Mouse (Mus musculus) forebrain, postnatal 0 days (tissue): Measurements from ENCODE around the gene Dcaf11. TPM values are rescaled to one million over a fixed set of nuclear protein-coding genes. Genes with fewer than 3 reads are reported as not detected.
A peak's percentile ranks its signal among the peaks of the same experiment; 100 is the strongest.

Experiments used
- ATAC-seq: fragments of 200-750 bp; cut with Nextera tagmentation; 2 replicates; pipeline ENCODE4 v1.8.0; 2017; ENCODE audit warnings: mild to moderate bottlenecking, moderate library complexity
- DNase-seq: peaks from one replicate; pipeline ENCODE4 v3.0.0-alpha.2; 2015
- H3K27ac ChIP-seq: fragments of 300-500 bp; sonication (generic); 2 replicates; pipeline ENCODE4 v1.5.1; 2014; ENCODE audit warnings: low read depth, mild to moderate bottlenecking, antibody characterized with exemption, low read length, moderate library complexity, mixed read lengths
- H3K27me3 ChIP-seq: fragments of 300-500 bp; sonication (generic); 2 replicates; pipeline ENCODE4 v1.6.1; 2014; ENCODE audit warnings: mild to moderate bottlenecking, low read length, mixed read lengths; ENCODE audit not compliant: insufficient read depth
- H3K36me3 ChIP-seq: fragments of 300-500 bp; sonication (generic); 2 replicates; pipeline ENCODE4 v1.6.1; 2014; ENCODE audit warnings: mild to moderate bottlenecking, moderate library complexity; ENCODE audit not compliant: insufficient read depth
- H3K4me1 ChIP-seq: fragments of 300-500 bp; sonication (generic); 2 replicates; pipeline ENCODE4 v1.6.1; 2014; ENCODE audit warnings: antibody characterized with exemption; ENCODE audit not compliant: insufficient read depth
- H3K4me2 ChIP-seq: fragments of 300-500 bp; sonication (generic); 2 replicates; pipeline ENCODE4 v1.6.1; 2014; ENCODE audit warnings: low read depth, mild to moderate bottlenecking, moderate library complexity
- H3K4me3 ChIP-seq: fragments of 300-500 bp; sonication (generic); 2 replicates; pipeline ENCODE4 v1.5.1; 2014; ENCODE audit warnings: low read depth, low read length, mixed read lengths
- H3K9ac ChIP-seq: fragments of 300-500 bp; sonication (generic); 2 replicates; pipeline ENCODE4 v1.6.1; 2014; ENCODE audit warnings: mild to moderate bottlenecking
- H3K9me3 ChIP-seq: fragments of 300-500 bp; sonication (generic); 2 replicates; pipeline ENCODE4 v1.6.1; 2016; ENCODE audit warnings: low read length
- CTCF ChIP-seq: sonication (generic); IDR thresholded peaks from 2 replicates; pipeline ENCODE4 v1.5.1; 2016; ENCODE audit warnings: antibody characterized with exemption, control low read depth, low read depth
- WGBS: fragments of 180-500 bp; shearing (Covaris S2); extraction: QIAGEN DNeasy Blood & Tissue Kit; methylation state at CpG from one replicate; pipeline ENCODE4 v1.1.7; 2014; 5-methylcytosine and 5-hydroxymethylcytosine counted together
- polyA plus RNA-seq: library from polyadenylated mRNA; unstranded; fragments of >200 nt; fragmentation: Nextera tagmentation; extraction: Ambion mirVana; gene quantifications from 2 replicates; pipeline ENCODE4 v1.2.1, GENCODE M21; 2015
- total RNA-seq: library from RNA; depleted of rRNA; stranded (reverse); fragments of >200 nt; gene quantifications from 2 replicates; pipeline ENCODE4 v1.2.3, GENCODE M21; 2014

Gene Dcaf11
- total and polyA plus RNA-seq, 2 experiments from 2014 or later: 101 to 103 TPM

DNA sequence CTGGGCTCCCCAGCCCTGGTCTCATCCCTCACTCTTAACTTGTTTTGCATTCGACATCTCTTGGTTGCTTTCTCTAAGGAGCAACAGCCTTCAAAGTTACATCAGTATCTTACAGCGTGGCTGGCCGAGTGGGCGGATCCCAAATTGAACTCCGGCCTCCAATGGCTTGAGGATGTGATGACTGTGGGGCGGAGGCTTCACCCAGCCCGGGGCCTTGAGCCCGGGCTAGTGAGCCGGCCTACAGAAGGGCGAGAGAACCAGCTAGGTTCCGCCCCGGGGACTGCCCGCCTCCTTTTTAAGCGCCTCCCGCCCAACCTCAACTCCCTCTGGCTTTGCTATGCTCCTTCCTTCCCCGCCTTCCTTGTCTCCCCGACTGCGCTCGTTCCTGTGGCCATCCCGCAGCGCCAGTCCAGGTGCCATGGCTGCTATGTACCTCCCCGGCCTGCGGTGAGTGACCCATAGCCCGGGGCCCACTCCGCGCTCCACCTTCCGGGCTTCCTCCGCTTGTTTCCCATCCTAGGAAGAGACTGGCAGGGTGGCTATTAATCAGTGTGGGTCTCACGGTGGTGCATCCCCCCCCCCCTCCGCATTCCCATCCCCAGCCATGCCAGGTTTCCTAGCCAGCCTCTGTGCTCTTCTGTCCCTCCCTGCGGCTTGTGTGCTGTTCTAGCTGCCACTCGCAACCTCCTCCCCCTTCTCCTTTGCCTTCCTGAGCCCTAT is 19.6 kb upstream of the Dcaf11 start, which contains the start of gene Pck2:
Gene Pck2 (plus strand): TSS at position 200 of the 720 bp plus-strand sequence.
- Histone ChIP-seq H3K4me3 (peak within 1 kb of the TSS; percentile 59), H3K9ac (peak within 1 kb of the TSS; percentile 77), H3K9me3 (no peaks in the 10 kb centered on the region), H3K4me1 (peaks cover 11% of the 10 kb centered on the region), H3K27ac (peak within 1 kb of the TSS; percentile 85), H3K4me2 (peak within 1 kb of the TSS; percentile 88), H3K27me3 (no peaks in the 10 kb centered on the region), H3K36me3 (peaks cover 5% of the 10 kb centered on the region; the same call in 1 of the 2 replicates)
- ATAC-seq: peak; percentile 89
- TF ChIP-seq CTCF: 0 out of 2 replicates have a peak, but pooled peaks have one; percentile 6
- 2% methylated on average over 32 of the region's 32 CpGs for WGBS
- DNase-seq: peak; percentile 69

DNA sequence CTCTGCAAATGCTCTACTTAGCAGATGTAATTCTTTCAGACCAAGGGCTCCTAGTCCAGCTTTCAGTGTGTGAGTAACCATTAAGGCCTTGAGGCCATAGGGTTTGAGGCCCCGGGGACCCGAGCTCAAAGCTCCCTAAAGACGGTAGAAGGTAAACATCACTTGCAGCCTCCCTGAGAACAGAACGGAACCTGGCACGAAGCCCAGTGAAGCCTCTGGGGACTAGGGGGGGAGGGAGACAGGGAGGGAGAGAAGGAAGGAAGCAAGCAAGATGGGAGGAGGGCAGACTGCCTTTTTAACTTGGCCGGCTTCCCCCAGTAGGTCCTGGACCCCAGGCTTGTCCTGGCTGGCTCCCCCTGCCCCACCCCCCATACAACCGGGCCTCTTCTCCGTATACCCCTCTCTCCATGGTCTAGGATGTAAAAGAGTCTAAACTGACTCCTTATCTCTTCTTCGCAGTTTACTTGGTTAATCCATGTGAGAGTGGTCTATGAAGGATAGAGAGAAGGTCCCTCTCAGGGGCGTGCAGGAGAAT is 19.0 kb upstream of the Dcaf11 start:
- ATAC-seq (peak; percentile 54), DNase-seq (peak; percentile 84)
- Histone ChIP-seq H3K4me3 (peak overlapping the region; percentile 59), H3K9ac (peak overlapping the region; percentile 77), H3K36me3 (peaks cover 7% of the 10 kb centered on the region; the same call in 1 of the 2 replicates), H3K4me2 (peak overlapping the region; percentile 88), H3K27ac (peak overlapping the region; percentile 85), H3K27me3 (no peaks in the 10 kb centered on the region), H3K4me1 (peaks cover 11% of the 10 kb centered on the region), H3K9me3 (no peaks in the 10 kb centered on the region)
- 5% methylated on average over 10 of the region's 10 CpGs for WGBS
- TF ChIP-seq CTCF: no peak

DNA sequence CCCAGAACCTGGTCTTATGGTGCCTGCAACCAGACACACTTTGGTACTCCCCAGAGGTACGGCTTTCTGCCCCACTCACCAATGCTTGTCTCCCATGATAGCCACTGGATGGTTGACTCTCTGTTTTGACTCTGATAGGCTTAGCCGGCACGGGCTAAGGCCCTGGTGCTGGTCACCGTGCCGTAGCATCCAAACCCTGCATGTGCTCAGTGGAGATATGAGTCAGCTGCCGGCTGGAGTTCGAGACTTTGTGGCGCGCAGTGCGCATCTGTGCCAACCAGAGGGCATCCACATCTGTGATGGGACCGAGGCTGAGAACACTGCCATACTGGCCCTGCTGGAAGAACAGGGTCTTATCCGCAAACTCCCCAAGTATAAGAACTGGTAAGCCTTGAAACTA is 17.5 kb upstream of the Dcaf11 start:
- Histone ChIP-seq H3K36me3 (peaks cover 11% of the 10 kb centered on the region; the same call in 1 of the 2 replicates), H3K9me3 (no peaks in the 10 kb centered on the region), H3K4me2 (no peak overlapping the region), H3K4me1 (peaks cover 11% of the 10 kb centered on the region), H3K9ac (no peak overlapping the region), H3K27me3 (no peaks in the 10 kb centered on the region), H3K27ac (no peak overlapping the region), H3K4me3 (no peak overlapping the region)
- TF ChIP-seq CTCF: no peak
- ATAC-seq (no peak), DNase-seq (no peak)
- 95% methylated on average over 12 of the region's 12 CpGs for WGBS

- no peak overlapping the region for H3K4me2 ChIP-seq
- no peak overlapping the region for H3K9ac ChIP-seq
- ATAC-seq (no peak), DNase-seq (no peak)
- peaks cover 11% of the 10 kb centered on the region for H3K4me1 ChIP-seq
- no peak for TF ChIP-seq CTCF
- no peaks in the 10 kb centered on the region for H3K9me3 ChIP-seq
- 48% methylated on average over 9 of the region's 9 CpGs for WGBS
- no peaks in the 10 kb centered on the region for H3K27me3 ChIP-seq
- peaks cover 27% of the 10 kb centered on the region for H3K36me3 ChIP-seq
- no peak overlapping the region for H3K27ac ChIP-seq
- H3K4me3 ChIP-seq: no peak overlapping the region
Measured at GRCm38 (mm10) chr14:55544334-55544733, 15.5 kb upstream of the Dcaf11 start.

GRCm38 (mm10) chr14:55550191-55550590 is 9.6 kb upstream of the Dcaf11 start:
- 67% methylated on average over 6 of the region's 6 CpGs for WGBS
- H3K36me3 ChIP-seq: peaks cover 24% of the 10 kb centered on the region
- no peak overlapping the region for H3K9ac ChIP-seq
- no peak for TF ChIP-seq CTCF
- no peak overlapping the region for H3K4me2 ChIP-seq
- no peak overlapping the region for H3K27ac ChIP-seq
- H3K4me3 ChIP-seq: no peak overlapping the region
- DNase-seq (no peak), ATAC-seq (no peak)
- no peaks in the 10 kb centered on the region for H3K4me1 ChIP-seq
- no peaks in the 10 kb centered on the region for H3K27me3 ChIP-seq
- no peaks in the 10 kb centered on the region for H3K9me3 ChIP-seq

GRCm38 (mm10) chr14:55551347-55551746 is 8.5 kb upstream of the Dcaf11 start:
- TF ChIP-seq CTCF: no peak
- ATAC-seq: no peak

GRCm38 (mm10) chr14:55551794-55552193 is 8.0 kb upstream of the Dcaf11 start:
- Histone ChIP-seq H3K9me3 (no peaks in the 10 kb centered on the region), H3K27me3 (no peaks in the 10 kb centered on the region), H3K9ac (no peak overlapping the region), H3K4me2 (no peak overlapping the region), H3K4me3 (no peak overlapping the region), H3K27ac (no peak overlapping the region), H3K4me1 (no peaks in the 10 kb centered on the region), H3K36me3 (peaks cover 18% of the 10 kb centered on the region)
- ATAC-seq (no peak), DNase-seq (no peak)
- WGBS: 91% methylated on average over 8 of the region's 8 CpGs
- no peak for TF ChIP-seq CTCF

More at GRCm38 (mm10) chr14:55551347-55551746, 8.5 kb upstream of the Dcaf11 start:
- no peak overlapping the region for H3K9ac ChIP-seq
- H3K36me3 ChIP-seq: peaks cover 20% of the 10 kb centered on the region
- H3K4me3 ChIP-seq: no peak overlapping the region
- no peaks in the 10 kb centered on the region for H3K27me3 ChIP-seq
- H3K9me3 ChIP-seq: no peaks in the 10 kb centered on the region
- H3K4me2 ChIP-seq: no peak overlapping the region
- DNase-seq: no peak
- 67% methylated on average over 5 of the region's 5 CpGs for WGBS
- H3K4me1 ChIP-seq: no peaks in the 10 kb centered on the region
- H3K27ac ChIP-seq: no peak overlapping the region
